Mouse (Mus musculus) olfactory bulb, adult 2 months (tissue): Measurements from ENCODE around the gene Col15a1.

ENCODE experiments used
- CTCF ChIP-seq: fragments of 200-500 bp; IDR thresholded peaks from 2 replicates; pipeline ENCODE4 v1.5.1; 2012; ENCODE audit warnings: low read depth, mild to moderate bottlenecking, low read length, moderate library complexity; ENCODE audit not compliant: insufficient read depth
- POLR2A ChIP-seq: fragments of 200-500 bp; IDR thresholded peaks from 2 replicates; pipeline ENCODE4 v1.6.1; 2012; ENCODE audit warnings: mild to moderate bottlenecking, low read depth, low read length, moderate library complexity; ENCODE audit not compliant: insufficient read depth

GRCm38 (mm10) chr4:47273795-47274194 lies 65.8 kb downstream of the Col15a1 start:
- no peak for TF ChIP-seq CTCF
- no peak for TF ChIP-seq POLR2A
